Comparison of ENCODE assay signal across 9 mouse cellular contexts in the genomic region with DNA sequence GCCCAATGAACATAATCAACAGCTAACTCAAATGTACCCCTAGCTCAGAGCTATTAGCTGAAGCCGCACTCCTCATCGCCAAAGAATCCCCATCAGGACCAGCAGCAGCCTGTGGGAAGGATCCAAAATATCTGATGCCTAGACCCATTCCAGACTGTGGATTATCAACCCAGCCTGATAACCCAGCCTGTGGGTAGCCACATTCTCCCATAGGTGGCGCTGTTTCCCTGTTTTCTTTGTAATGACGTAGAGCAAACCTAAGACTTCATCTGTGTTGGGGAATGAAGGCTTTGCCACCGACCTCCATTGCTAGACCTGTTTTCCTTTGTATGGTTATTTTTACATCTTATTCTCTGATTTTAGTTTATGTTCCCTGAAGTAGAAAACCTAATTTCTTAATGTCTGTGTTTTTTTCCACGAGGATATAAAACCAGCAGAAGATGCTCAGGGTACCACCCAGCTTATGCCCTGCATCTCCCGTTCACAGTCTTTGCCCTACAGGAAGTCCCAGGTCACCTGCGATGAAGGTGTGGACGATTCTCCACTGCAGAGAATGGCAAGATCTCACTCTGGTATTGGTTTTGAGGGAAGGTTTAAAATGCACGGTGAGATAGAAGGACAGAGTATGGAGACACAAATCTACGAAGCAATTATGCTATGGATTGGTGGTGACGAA. TPM values are rescaled to one million over a fixed set of nuclear protein-coding genes. Genes with fewer than 3 reads are reported as not detected.
DNase-seq lines count a peak whose midpoint lies in the region; ATAC-seq lines count a peak whose summit lies in the region.
"Had no signal": no experiment of that assay in that cellular context is flagged by ENCODE, and none has a peak within 500 bp of the region (broad histone marks: within the 10 kb centered on the region; RNA-seq: fewer than 3 reads in every experiment).

No protein-coding gene starts in this region.

- 0 out of 2 replicates have a peak, but pooled peaks cover 4% of the 10 kb centered on the region for H3K4me1 ChIP-seq in liver, embryonic 12.5 days
- H3K4me1 ChIP-seq in neural tube, embryonic 12.5 days = no peaks in the 10 kb centered on the region

- no peaks in the 10 kb centered on the region for H3K27me3 ChIP-seq in liver, embryonic 12.5 days (replicated peaks)
- no peaks in the 10 kb centered on the region for H3K27me3 ChIP-seq in neural tube, embryonic 12.5 days (replicated peaks)

- DNase-seq in B cell, adult 2 months = peak; percentile 78 to 81
- peak; percentile 50 for DNase-seq in Muller cell, postnatal 12 days (ENCODE audit: inconsistent ontology term)
- peak; percentile 60 to 79 for DNase-seq in cerebellum, postnatal 25 days
- DNase-seq in gastrocnemius, postnatal 10 days = peak; percentile 68
- peak; percentile 63 for DNase-seq in kidney, adult 9 months
- DNase-seq in thymus, postnatal 10 days (ENCODE audit: low spot score in 2 of 2) = peak; percentile 28 to 81

- H3K36me3 ChIP-seq in liver, embryonic 12.5 days = no peaks in the 10 kb centered on the region
- H3K36me3 ChIP-seq in neural tube, embryonic 12.5 days = no peaks in the 10 kb centered on the region

- H3K27ac ChIP-seq in liver, embryonic 12.5 days = no peak overlapping the region
- H3K27ac ChIP-seq in neural tube, embryonic 12.5 days = no peak overlapping the region

- 0 out of 2 replicates have a peak, but pooled peaks have one; percentile 37 for ATAC-seq in liver, embryonic 12.5 days
- ATAC-seq in neural tube, embryonic 12.5 days (ENCODE audit: low FRiP score, low read depth) = peak; percentile 60; the same call in 1 of the 2 replicates

- H3K9ac ChIP-seq in liver, embryonic 12.5 days = no peak overlapping the region
- no peak overlapping the region for H3K9ac ChIP-seq in neural tube, embryonic 12.5 days

- H3K4me3 ChIP-seq in liver, embryonic 12.5 days = no peak overlapping the region
- no peak overlapping the region for H3K4me3 ChIP-seq in neural tube, embryonic 12.5 days

- 31% methylated on average over 12 of the region's 12 CpGs for WGBS in liver, embryonic 12.5 days (ENCODE audit: insufficient replicate concordance)
- WGBS in neural tube, embryonic 12.5 days = 35% methylated on average over 12 of the region's 12 CpGs

- no peaks in the 10 kb centered on the region for H3K9me3 ChIP-seq in liver, embryonic 12.5 days (replicated peaks)
- H3K9me3 ChIP-seq in neural tube, embryonic 12.5 days = 0 out of 2 replicates have a peak, but pooled peaks cover 3% of the 10 kb centered on the region

- H3K4me2 ChIP-seq in liver, embryonic 12.5 days = no peak overlapping the region
- H3K4me2 ChIP-seq in neural tube, embryonic 12.5 days (replicated peaks) = no peak overlapping the region

RNA-seq across cellular contexts. Expression of gene Arhgap35, which starts 13.4 kb away (rescaled TPM):
- 10 to 100 TPM; 30.5 to 36.6 TPM for total RNA-seq in gastrocnemius, postnatal 10 days (2021)
- polyA plus RNA-seq in liver, embryonic 12.5 days (2016; fragmentation: Nextera tagmentation; extraction: Ambion mirVana) = 4.4 and 4.7 TPM in 2 replicates
- 33.5 and 36.8 TPM in 2 replicates for polyA plus RNA-seq in neural tube, embryonic 12.5 days (2016; fragmentation: Nextera tagmentation; extraction: Ambion mirVana)

RNA-seq across cellular contexts. Expression of gene Ceacam15, which starts 47.3 kb away (rescaled TPM):
- not detected for total RNA-seq in gastrocnemius, postnatal 10 days (2021)
- polyA plus RNA-seq in liver, embryonic 12.5 days (2016; fragmentation: Nextera tagmentation; extraction: Ambion mirVana) = not detected in 2 replicates
- not detected in 2 replicates for polyA plus RNA-seq in neural tube, embryonic 12.5 days (2016; fragmentation: Nextera tagmentation; extraction: Ambion mirVana)
- polyA plus RNA-seq: gonadal fat pad, adult 2 months had no signal
